Mouse (Mus musculus) liver, embryonic 12.5 days (tissue): ENCODE measurements around the gene Tspan33. TPM values are rescaled to one million over a fixed set of nuclear protein-coding genes. Genes with fewer than 3 reads are reported as not detected.

Source experiments
- ATAC-seq: fragments of 200-750 bp; cut with Nextera tagmentation; 2 replicates; pipeline ENCODE4 v1.8.0; 2017; ENCODE audit warnings: moderate number of reproducible peaks, mild to moderate bottlenecking, moderate library complexity
- H3K27ac ChIP-seq: fragments of 300-500 bp; sonication (generic); 2 replicates; pipeline ENCODE4 v1.5.1; 2016; ENCODE audit warnings: mild to moderate bottlenecking
- H3K27me3 ChIP-seq: fragments of 300-500 bp; sonication (generic); replicated peaks from 2 replicates; pipeline ENCODE4 v1.6.1; 2016; ENCODE audit warnings: mild to moderate bottlenecking, moderate library complexity
- H3K36me3 ChIP-seq: fragments of 300-500 bp; sonication (generic); 2 replicates; pipeline ENCODE4 v1.6.1; 2016; ENCODE audit warnings: mild to moderate bottlenecking, moderate library complexity
- H3K4me1 ChIP-seq: fragments of 300-500 bp; sonication (generic); 2 replicates; pipeline ENCODE4 v1.6.1; 2016
- H3K4me2 ChIP-seq: fragments of 300-500 bp; sonication (generic); 2 replicates; pipeline ENCODE4 v1.6.1; 2016; ENCODE audit warnings: mild to moderate bottlenecking, moderate library complexity
- H3K4me3 ChIP-seq: fragments of 300-500 bp; sonication (generic); 2 replicates; pipeline ENCODE4 v1.5.1; 2016; ENCODE audit warnings: mild to moderate bottlenecking, moderate library complexity
- H3K9ac ChIP-seq: fragments of 300-500 bp; sonication (generic); 2 replicates; pipeline ENCODE4 v1.6.1; 2016; ENCODE audit warnings: mild to moderate bottlenecking, moderate library complexity
- H3K9me3 ChIP-seq: fragments of 300-500 bp; sonication (generic); replicated peaks from 2 replicates; pipeline ENCODE4 v1.6.1; 2016; ENCODE audit warnings: mild to moderate bottlenecking, moderate library complexity
- WGBS: fragments of 180-500 bp; shearing (Covaris S2); methylation state at CpG from one replicate; pipeline ENCODE4 v1.1.7; 2016; ENCODE audit not compliant: insufficient replicate concordance; 5-methylcytosine and 5-hydroxymethylcytosine counted together
- polyA plus RNA-seq: library from polyadenylated mRNA; unstranded; fragments of >200 nt; fragmentation: Nextera tagmentation; extraction: Ambion mirVana; gene quantifications from 2 replicates; pipeline ENCODE4 v1.2.1, GENCODE M21; 2016

Tspan33 gene
- polyA plus RNA-seq, 1 experiment from 2014 or later: 203 TPM

GRCm38 (mm10) chr6:29761282-29761681 is 67.3 kb downstream of the Tspan33 start:
- Histone ChIP-seq H3K4me1 (no peaks in the 10 kb centered on the region), H3K4me2 (no peak overlapping the region), H3K9ac (no peak overlapping the region), H3K27me3 (no peaks in the 10 kb centered on the region), H3K27ac (no peak overlapping the region), H3K4me3 (no peak overlapping the region), H3K9me3 (no peaks in the 10 kb centered on the region), H3K36me3 (peaks cover 27% of the 10 kb centered on the region)
- ATAC-seq: no peak
- 68% methylated on average over 4 of the region's 4 CpGs for WGBS

- H3K4me2 ChIP-seq: no peak overlapping the region
Observed at GRCm38 (mm10) chr6:29762524-29762923, 68.5 kb downstream of the Tspan33 start.

GRCm38 (mm10) chr6:29766874-29767273 is 72.9 kb downstream of the Tspan33 start:
- no peak for ATAC-seq
- Histone ChIP-seq H3K36me3 (no peaks in the 10 kb centered on the region), H3K4me1 (peaks cover 19% of the 10 kb centered on the region), H3K4me2 (no peak overlapping the region), H3K27ac (no peak overlapping the region), H3K27me3 (no peaks in the 10 kb centered on the region), H3K9ac (no peak overlapping the region), H3K9me3 (no peaks in the 10 kb centered on the region), H3K4me3 (no peak overlapping the region)
- whole genome bisulfite sequencing: 86% methylated on average over 2 of the region's 2 CpGs

More at GRCm38 (mm10) chr6:29762524-29762923, 68.5 kb downstream of the Tspan33 start:
- 55% methylated on average over 4 of the region's 4 CpGs for WGBS
- Histone ChIP-seq H3K4me1 (no peaks in the 10 kb centered on the region), H3K36me3 (peaks cover 16% of the 10 kb centered on the region), H3K27me3 (no peaks in the 10 kb centered on the region), H3K9ac (no peak overlapping the region), H3K9me3 (no peaks in the 10 kb centered on the region), H3K4me3 (no peak overlapping the region), H3K27ac (no peak overlapping the region)
- ATAC-seq: no peak

Other genes with a start within 250 kb of the Tspan33 start
- 149 and 161 TPM in 2 replicates for gene Atp6v1f, start 226.5 kb upstream of the Tspan33 start, polyA plus RNA-seq
- not detected in 2 replicates for gene Atp6v1fnb, start 222.8 kb upstream of the Tspan33 start, polyA plus RNA-seq
- gene Kcp, start 186.3 kb upstream of the Tspan33 start, polyA plus RNA-seq: 2.8 and 3.2 TPM in 2 replicates
- gene Irf5, start 167.6 kb upstream of the Tspan33 start, polyA plus RNA-seq: 5.9 and 7.2 TPM in 2 replicates
- 55.2 and 56.6 TPM in 2 replicates for gene Tnpo3, start 84.3 kb upstream of the Tspan33 start, polyA plus RNA-seq
- gene Smo, start 41.3 kb downstream of the Tspan33 start, polyA plus RNA-seq: 10.4 and 11.1 TPM in 2 replicates
- gene Ahcyl2, start 73.8 kb downstream of the Tspan33 start, polyA plus RNA-seq: 8.6 and 10.2 TPM in 2 replicates
- 0.54 and 0.72 TPM in 2 replicates for gene Strip2, start 222.8 kb downstream of the Tspan33 start, polyA plus RNA-seq